22 mouse cellular contexts compared by ENCODE assay signal in genomic region chr4:137031319-137031718, GRCm38 (mm10). TPM values are rescaled to one million over a fixed set of nuclear protein-coding genes. Genes with fewer than 3 reads are reported as not detected.
DNase-seq lines count a peak whose midpoint lies in the region; ATAC-seq and TF ChIP-seq lines count a peak whose summit lies in the region.
"Had no signal": no experiment of that assay in that cellular context is flagged by ENCODE, and none has a peak within 500 bp of the region (broad histone marks: within the 10 kb centered on the region; RNA-seq: fewer than 3 reads in every experiment).

No protein-coding gene starts in this region.

- TF ChIP-seq EP300 in stomach, postnatal 0 days (optimal IDR thresholded peaks at IDR 0.05), result no peak

- H3K4me2 ChIP-seq in stomach, postnatal 0 days (replicated peaks; ENCODE audit: low read depth), result no peak overlapping the region
- H3K4me2 ChIP-seq: embryonic facial prominence, embryonic 15.5 days; heart, embryonic 11.5 days; heart, embryonic 15.5 days; hindbrain, embryonic 14.5 days had no signal

- H3K4me1 ChIP-seq in cerebellum, adult 2 months (ENCODE audit: control insufficient read depth, insufficient read depth, low read length), result peaks cover 25% of the 10 kb centered on the region
- H3K4me1 ChIP-seq in kidney, adult 2 months (ENCODE audit: control insufficient read depth, insufficient read depth, low read length), result peaks cover 16% of the 10 kb centered on the region
- 0 out of 2 replicates have a peak, but pooled peaks cover 4% of the 10 kb centered on the region for H3K4me1 ChIP-seq in stomach, postnatal 0 days (replicated peaks; ENCODE audit: control insufficient read depth, insufficient read depth)

- TF ChIP-seq CTCF in cerebellum, adult 2 months (IDR thresholded peaks at IDR 0.05; ENCODE audit: borderline replicate concordance, insufficient read depth, low read depth, low read length), result no peak
- TF ChIP-seq CTCF in kidney, adult 2 months (conservative IDR thresholded peaks at IDR 0.05; ENCODE audit: insufficient read depth, insufficient read length, low read depth, low read length), result no peak
- no peak for TF ChIP-seq CTCF in stomach, postnatal 0 days (IDR thresholded peaks at IDR 0.05; ENCODE audit: low read depth)

- ATAC-seq in stomach, postnatal 0 days (ENCODE audit: low FRiP score, low TSS enrichment), result no peak
- ATAC-seq: activated CD4-positive, CD25-positive, alpha-beta regulatory T cell, adult 4 months; forebrain, embryonic 14.5 days; Patski had no signal

- no peak for TF ChIP-seq POLR2A in cerebellum, adult 2 months (IDR thresholded peaks at IDR 0.05; ENCODE audit: borderline replicate concordance, insufficient read depth, low read length)
- no peak for TF ChIP-seq POLR2A in kidney, adult 2 months (IDR thresholded peaks at IDR 0.05; ENCODE audit: low read depth, low read length)

- no peak overlapping the region for H3K4me3 ChIP-seq in cerebellum, adult 2 months (replicated peaks; ENCODE audit: insufficient read depth, low read depth, low read length)
- no peak overlapping the region for H3K4me3 ChIP-seq in kidney, adult 2 months (ENCODE audit: insufficient read depth, low read depth, low read length)
- H3K4me3 ChIP-seq in stomach, postnatal 0 days (ENCODE audit: low read depth, low read length), result no peak overlapping the region
- H3K4me3 ChIP-seq: embryonic facial prominence, embryonic 15.5 days; erythroblast, embryonic 14.5 days; forebrain, embryonic 10.5 days; heart, adult 2 months; heart, embryonic 15.5 days; hindbrain, embryonic 10.5 days had no signal

- H3K9ac ChIP-seq in stomach, postnatal 0 days (ENCODE audit: low read length), result no peak overlapping the region
- H3K9ac ChIP-seq: embryonic facial prominence, embryonic 15.5 days; heart, embryonic 15.5 days; hindbrain, embryonic 14.5 days had no signal

- DNase-seq in cerebellum, postnatal 10 days, result peak; percentile 65 to 68
- DNase-seq in cerebellum, adult 2 months, result no peak
- DNase-seq in kidney, adult 2 months, result peak; percentile 49
- no peak for DNase-seq in kidney, postnatal 10 days
- peak; percentile 9 for DNase-seq in lung, postnatal 14 days
- DNase-seq in lung, postnatal 25 days (ENCODE audit: low spot score), result no peak
- peak; percentile 24 for DNase-seq in stomach, postnatal 0 days (ENCODE audit: low spot score)
- DNase-seq: adrenal gland, postnatal 14 days; embryo, embryonic 11 days; gastrocnemius, postnatal 10 days; heart, adult 2 months had no signal

- no peaks in the 10 kb centered on the region for H3K9me3 ChIP-seq in stomach, postnatal 0 days (ENCODE audit: control insufficient read depth, low read length)
- H3K9me3 ChIP-seq: embryonic facial prominence, embryonic 15.5 days; forebrain, embryonic 10.5 days; heart, embryonic 15.5 days; hindbrain, embryonic 10.5 days had no signal

- H3K27me3 ChIP-seq in cerebellum, adult 2 months (ENCODE audit: control insufficient read depth, insufficient read depth, low read length), result no peaks in the 10 kb centered on the region
- no peaks in the 10 kb centered on the region for H3K27me3 ChIP-seq in kidney, adult 2 months (replicated peaks; ENCODE audit: control insufficient read depth, insufficient read depth, low read length)
- H3K27me3 ChIP-seq in stomach, postnatal 0 days (ENCODE audit: control insufficient read depth, insufficient read depth, low read length), result no peaks in the 10 kb centered on the region
- H3K27me3 ChIP-seq: CH12.LX; embryonic facial prominence, embryonic 15.5 days; heart, embryonic 15.5 days; Patski had no signal

- no peaks in the 10 kb centered on the region for H3K36me3 ChIP-seq in kidney, adult 2 months (ENCODE audit: control insufficient read depth, insufficient read depth, low read length)
- no peaks in the 10 kb centered on the region for H3K36me3 ChIP-seq in stomach, postnatal 0 days (ENCODE audit: control insufficient read depth, insufficient read depth, low read length)
- H3K36me3 ChIP-seq: embryonic facial prominence, embryonic 15.5 days; forebrain, embryonic 10.5 days; heart, embryonic 15.5 days; hindbrain, embryonic 10.5 days had no signal

- no peak overlapping the region for H3K27ac ChIP-seq in cerebellum, adult 2 months (ENCODE audit: insufficient read depth, low read length)
- no peak overlapping the region for H3K27ac ChIP-seq in kidney, adult 2 months (ENCODE audit: insufficient read depth, low read depth, low read length)
- H3K27ac ChIP-seq in stomach, postnatal 0 days (replicated peaks), result no peak overlapping the region
- H3K27ac ChIP-seq: embryonic facial prominence, embryonic 15.5 days; forebrain, embryonic 10.5 days; heart, adult 2 months; heart, embryonic 15.5 days; hindbrain, embryonic 10.5 days; hindbrain, embryonic 14.5 days had no signal

- 35% methylated on average over 7 of the region's 7 CpGs for WGBS in cerebellum, adult 2 months
- WGBS in kidney, adult 2 months, result 79% methylated on average over 7 of the region's 7 CpGs
- WGBS in stomach, postnatal 0 days, result 56% methylated on average over 7 of the region's 7 CpGs

RNA-seq across cellular contexts. Expression of gene Zbtb40, which starts 17.3 kb away (rescaled TPM):
- 10.2 and 12.6 TPM in 2 replicates for polyA plus RNA-seq in cerebellum, adult 2 months (2012; rRNA removed)
- 9.5 and 12.3 TPM in 2 replicates for polyA plus RNA-seq in kidney, adult 2 months (2012; rRNA removed)
- 0.86 and 0.87 TPM in 2 replicates for polyA plus RNA-seq in stomach, postnatal 0 days (2015; fragmentation: Nextera tagmentation; extraction: Ambion mirVana)

Comparison
In these comparisons a context has a peak if more than half of its experiments do, and no peak if none do; other contexts are left out.
1. DNase-seq: peak in cerebellum, postnatal 10 days (2 of 2), kidney, adult 2 months (single experiment), lung, postnatal 14 days (single experiment) and stomach, postnatal 0 days (single experiment); none in cerebellum, adult 2 months (0 of 2), kidney, postnatal 10 days (single experiment) and lung, postnatal 25 days (single experiment).